9 mouse cellular contexts compared by ENCODE assay signal in the genomic region with DNA sequence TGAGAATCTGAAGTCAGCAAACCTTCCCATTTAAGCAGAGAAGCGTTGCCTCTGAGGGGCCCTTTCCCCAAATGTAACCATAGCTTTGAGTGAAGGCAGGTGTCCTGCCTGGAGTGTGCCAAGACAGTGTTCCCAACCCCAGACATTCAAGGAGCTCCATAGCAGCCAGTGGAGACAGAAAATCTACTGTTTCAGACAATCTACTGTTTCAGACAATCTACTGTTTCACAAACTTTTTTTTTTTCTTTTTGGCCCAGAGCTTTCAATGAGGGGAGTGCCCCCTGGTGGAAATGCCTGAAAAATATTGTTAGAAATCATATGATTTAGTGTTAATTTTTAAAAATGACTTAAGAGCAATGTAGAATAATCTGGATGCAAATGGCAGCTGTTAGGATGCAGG. TPM values are rescaled to one million over a fixed set of nuclear protein-coding genes. Genes with fewer than 3 reads are reported as not detected.
DNase-seq lines count a peak whose midpoint lies in the region; ATAC-seq lines count a peak whose summit lies in the region.
"Had no signal": no experiment of that assay in that cellular context is flagged by ENCODE, and none has a peak within 500 bp of the region (broad histone marks: within the 10 kb centered on the region; RNA-seq: fewer than 3 reads in every experiment).

No protein-coding gene starts in this region.

- H3K4me1 ChIP-seq in kidney, embryonic 14.5 days (ENCODE audit: control insufficient read depth, insufficient read depth, low read length): no peaks in the 10 kb centered on the region
- no peaks in the 10 kb centered on the region for H3K4me1 ChIP-seq in hindbrain, embryonic 16.5 days (ENCODE audit: control insufficient read depth, insufficient read depth, low read depth, low read length)
- H3K4me1 ChIP-seq: liver, embryonic 13.5 days had no signal

- no peaks in the 10 kb centered on the region for H3K27me3 ChIP-seq in kidney, embryonic 14.5 days (ENCODE audit: control insufficient read depth, insufficient read depth, low read length)
- H3K27me3 ChIP-seq in hindbrain, embryonic 16.5 days (replicated peaks; ENCODE audit: control insufficient read depth, insufficient read depth, low read length): no peaks in the 10 kb centered on the region
- H3K27me3 ChIP-seq: liver, embryonic 13.5 days had no signal

- H3K4me3 ChIP-seq in kidney, embryonic 14.5 days (ENCODE audit: low read length): no peak overlapping the region
- H3K4me3 ChIP-seq in hindbrain, embryonic 16.5 days (ENCODE audit: low read length): no peak overlapping the region
- H3K4me3 ChIP-seq: liver, embryonic 13.5 days had no signal

- H3K36me3 ChIP-seq in kidney, embryonic 14.5 days (ENCODE audit: control insufficient read depth, insufficient read depth, low read length): peaks cover 5% of the 10 kb centered on the region; the same call in 1 of the 2 replicates
- peaks cover 2% of the 10 kb centered on the region; the same call in 1 of the 2 replicates for H3K36me3 ChIP-seq in hindbrain, embryonic 16.5 days (ENCODE audit: control insufficient read depth, insufficient read depth, low read length)
- H3K36me3 ChIP-seq: liver, embryonic 13.5 days had no signal

- no peak overlapping the region for H3K4me2 ChIP-seq in kidney, embryonic 14.5 days (replicated peaks; ENCODE audit: low read depth, low read length)
- H3K4me2 ChIP-seq in hindbrain, embryonic 16.5 days (ENCODE audit: low read length): no peak overlapping the region
- H3K4me2 ChIP-seq: liver, embryonic 13.5 days had no signal

- H3K27ac ChIP-seq in kidney, embryonic 14.5 days (ENCODE audit: low read depth, low read length): no peak overlapping the region
- no peak overlapping the region for H3K27ac ChIP-seq in hindbrain, embryonic 16.5 days (ENCODE audit: low read depth, low read length)
- H3K27ac ChIP-seq: liver, embryonic 13.5 days had no signal

- no peak overlapping the region for H3K9ac ChIP-seq in kidney, embryonic 14.5 days (ENCODE audit: low read depth, low read length)
- no peak overlapping the region for H3K9ac ChIP-seq in hindbrain, embryonic 16.5 days (ENCODE audit: low read depth, low read length)
- H3K9ac ChIP-seq: liver, embryonic 13.5 days had no signal

- peak; percentile 48 for DNase-seq in adrenal gland, postnatal 14 days
- DNase-seq in adrenal gland, adult 8-10 months: no peak
- no peak for DNase-seq in kidney, adult 8-10 months
- DNase-seq in ovary, postnatal 10 days (ENCODE audit: low spot score): no peak
- DNase-seq: liver, embryonic 13.5 days had no signal

- 52% methylated on average over 1 of the region's 1 CpGs for WGBS in kidney, embryonic 14.5 days
- WGBS in hindbrain, embryonic 16.5 days: 71% methylated on average over 1 of the region's 1 CpGs

- H3K9me3 ChIP-seq in kidney, embryonic 14.5 days (ENCODE audit: control insufficient read depth, low read length): no peaks in the 10 kb centered on the region
- H3K9me3 ChIP-seq in hindbrain, embryonic 16.5 days (ENCODE audit: control insufficient read depth, low read length): no peaks in the 10 kb centered on the region
- H3K9me3 ChIP-seq: liver, embryonic 13.5 days had no signal

- ATAC-seq in kidney, embryonic 14.5 days (ENCODE audit: low FRiP score, low TSS enrichment): peak; percentile 43; the same call in 1 of the 2 replicates
- ATAC-seq in CD4-positive, CD25-positive, alpha-beta regulatory T cell, adult 4 months: peak; percentile 42
- peak; percentile 44 for ATAC-seq in granulocyte monocyte progenitor cell, adult 5-6 weeks (replicated peaks; ENCODE audit: poor library complexity, severe bottlenecking)
- no peak for ATAC-seq in hindbrain, embryonic 16.5 days

RNA-seq across cellular contexts. Expression of gene Satb1, which starts 55.3 kb away (rescaled TPM):
- total RNA-seq in adrenal gland, postnatal 14 days (2021): 21.2 and 39.7 TPM in 2 replicates
- 10 to 100 TPM; 27.1 to 31.6 (median 28.1) TPM for total RNA-seq in adrenal gland, adult 8-10 months (2022)
- polyA plus RNA-seq in kidney, embryonic 14.5 days (2014; fragmentation: Nextera tagmentation; extraction: Ambion mirVana): 9.0 and 12.7 TPM in 2 replicates
- polyA plus RNA-seq in CD4-positive, CD25-positive, alpha-beta regulatory T cell, adult 4 months (2017; shearing (Covaris generic)): 10 to 100 TPM; 49.5 to 77.2 TPM
- total RNA-seq in granulocyte monocyte progenitor cell, adult 5-6 weeks (2014; fragmentation: Nextera tagmentation): 33.7 and 43.3 TPM in 2 replicates
- total RNA-seq in granulocyte monocyte progenitor cell, adult 5-6 weeks (2017): 12.1 and 16.2 TPM in 2 replicates
- 27.4 and 33.7 TPM in 2 replicates for polyA plus RNA-seq in hindbrain, embryonic 16.5 days (2015; fragmentation: Nextera tagmentation; extraction: Ambion mirVana)
